Mouse (Mus musculus) ES-E14 (cell line): ENCODE data around the gene Myt1l. TPM values are rescaled to one million over a fixed set of nuclear protein-coding genes. Genes with fewer than 3 reads are reported as not detected.

Source experiments
- DNase-seq: peaks from one replicate; pipeline ENCODE4 v3.0.0-alpha.2; 2013; ENCODE audit warnings: low read depth, low spot score
- H3K27ac ChIP-seq: 2 replicates; pipeline ENCODE4 v1.5.1; 2012; ENCODE audit warnings: low read depth, mild to moderate bottlenecking, low read length, moderate library complexity, mixed read lengths; ENCODE audit not compliant: poor library complexity, insufficient read depth, severe bottlenecking
- H3K36me3 ChIP-seq: 2 replicates; pipeline ENCODE4 v1.6.1; 2012; ENCODE audit warnings: mild to moderate bottlenecking, low read length, moderate library complexity, mixed read lengths; ENCODE audit not compliant: control insufficient read depth, poor library complexity, insufficient read depth, severe bottlenecking
- H3K4me1 ChIP-seq, 2 experiments: fragments of 150-350 bp in 1 of 2; sonication (generic) in 1 of 2; 2 replicates each; pipeline ENCODE4 v1.6.1; 2012; ENCODE audit warnings: low read length in 2 of 2, mild to moderate bottlenecking in 1 of 2, mixed read lengths in 1 of 2; ENCODE audit not compliant: control insufficient read depth in 2 of 2, insufficient read depth in 2 of 2, poor library complexity in 1 of 2
- H3K4me3 ChIP-seq, 2 experiments: fragments of 150-350 bp in 1 of 2; sonication (generic) in 1 of 2; 2 replicates each; pipeline ENCODE4 v1.5.1; 2012; ENCODE audit warnings: low read length in 2 of 2, low read depth in 1 of 2, mild to moderate bottlenecking in 1 of 2, mixed read lengths in 1 of 2; ENCODE audit not compliant: insufficient read depth in 1 of 2, poor library complexity in 1 of 2, severe bottlenecking in 1 of 2
- H3K9ac ChIP-seq: 2 replicates; pipeline ENCODE4 v1.6.1; 2012; ENCODE audit warnings: low read depth, mild to moderate bottlenecking, low read length, mixed read lengths; ENCODE audit not compliant: poor library complexity, insufficient read depth, severe bottlenecking
- H3K9me3 ChIP-seq: fragments of 150-350 bp; sonication (generic); 2 replicates; pipeline ENCODE4 v1.6.1; 2012; ENCODE audit warnings: low read depth, mild to moderate bottlenecking, low read length; ENCODE audit not compliant: control insufficient read depth, insufficient read depth
- CHD2 ChIP-seq: IDR thresholded peaks from 2 replicates; pipeline ENCODE4 v1.6.1; 2014; ENCODE audit warnings: mild to moderate bottlenecking, low read depth, low read length, inconsistent platforms
- HCFC1 ChIP-seq: IDR thresholded peaks from 2 replicates; pipeline ENCODE4 v1.6.1; 2012; ENCODE audit warnings: low read length, inconsistent platforms, borderline replicate concordance; ENCODE audit not compliant: insufficient read depth
- MAFK ChIP-seq: IDR thresholded peaks from 2 replicates; pipeline ENCODE4 v1.6.1; 2014; ENCODE audit warnings: mild to moderate bottlenecking, low read depth, low read length, inconsistent platforms; ENCODE audit not compliant: insufficient read depth
- ZC3H11A ChIP-seq: IDR thresholded peaks from 2 replicates; pipeline ENCODE4 v1.6.1; 2012; ENCODE audit warnings: low read depth, mild to moderate bottlenecking, inconsistent platforms, low read length, borderline replicate concordance
- ZNF384 ChIP-seq: IDR thresholded peaks from 2 replicates; pipeline ENCODE4 v1.6.1; 2012; ENCODE audit warnings: low read depth, low read length, inconsistent platforms
- in situ Hi-C, 2 experiments: fragments of 600-800 bp; cut with MboI; formaldehyde crosslinking; loops; one replicate each; pipeline ENCODE4 v1.15.1; 2025; ENCODE audit warnings: low sequenced_read_pairs in 2 of 2, inconsistent platforms in 1 of 2; ENCODE audit not compliant: unreplicated experiment in 2 of 2
- total RNA-seq: library from RNA; depleted of rRNA; stranded (reverse); fragments of 300-350 nt; gene quantifications from 2 replicates; pipeline ENCODE4 v1.2.3, GENCODE M21; 2012

Myt1l gene
- total RNA-seq, 1 experiment = 0.27 TPM

DNA sequence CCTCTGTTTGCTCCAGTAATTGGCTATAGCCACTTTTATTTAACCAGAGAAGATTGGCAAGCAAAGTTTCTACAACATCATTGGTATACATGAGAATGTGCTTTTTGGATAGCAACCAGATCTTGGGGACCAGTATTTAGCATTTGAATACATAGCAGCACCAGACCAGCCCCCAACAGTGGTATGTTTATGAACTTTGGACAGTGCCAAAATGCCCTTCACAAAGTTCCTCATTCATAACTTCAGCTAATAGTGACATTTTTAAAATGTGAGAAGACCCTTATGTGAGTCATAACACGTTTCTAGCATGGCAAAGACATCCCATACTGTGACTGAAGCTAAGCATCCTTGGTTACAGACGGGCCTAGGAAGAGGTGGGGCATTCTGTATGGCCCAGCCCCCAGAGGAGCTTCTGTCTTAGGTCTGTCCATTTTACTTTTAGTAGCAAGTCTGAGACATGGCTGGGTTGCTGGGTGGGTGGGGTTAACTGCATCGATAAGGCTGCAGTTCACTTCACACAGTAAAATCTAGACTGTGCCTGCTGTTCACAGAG is 369.4 kb downstream of the Myt1l start:
- H3K9ac ChIP-seq = no peak overlapping the region
- H3K4me3 ChIP-seq = no peak overlapping the region
- TF ChIP-seq CHD2 (no peak), ZNF384 (no peak), ZC3H11A (no peak), HCFC1 (no peak), MAFK (no peak)
- no peaks in the 10 kb centered on the region for H3K36me3 ChIP-seq
- no peaks in the 10 kb centered on the region for H3K9me3 ChIP-seq
- H3K4me1 ChIP-seq = no peaks in the 10 kb centered on the region
- in situ Hi-C loops = no loop called here
- DNase-seq = no peak
- H3K27ac ChIP-seq = no peak overlapping the region

DNA sequence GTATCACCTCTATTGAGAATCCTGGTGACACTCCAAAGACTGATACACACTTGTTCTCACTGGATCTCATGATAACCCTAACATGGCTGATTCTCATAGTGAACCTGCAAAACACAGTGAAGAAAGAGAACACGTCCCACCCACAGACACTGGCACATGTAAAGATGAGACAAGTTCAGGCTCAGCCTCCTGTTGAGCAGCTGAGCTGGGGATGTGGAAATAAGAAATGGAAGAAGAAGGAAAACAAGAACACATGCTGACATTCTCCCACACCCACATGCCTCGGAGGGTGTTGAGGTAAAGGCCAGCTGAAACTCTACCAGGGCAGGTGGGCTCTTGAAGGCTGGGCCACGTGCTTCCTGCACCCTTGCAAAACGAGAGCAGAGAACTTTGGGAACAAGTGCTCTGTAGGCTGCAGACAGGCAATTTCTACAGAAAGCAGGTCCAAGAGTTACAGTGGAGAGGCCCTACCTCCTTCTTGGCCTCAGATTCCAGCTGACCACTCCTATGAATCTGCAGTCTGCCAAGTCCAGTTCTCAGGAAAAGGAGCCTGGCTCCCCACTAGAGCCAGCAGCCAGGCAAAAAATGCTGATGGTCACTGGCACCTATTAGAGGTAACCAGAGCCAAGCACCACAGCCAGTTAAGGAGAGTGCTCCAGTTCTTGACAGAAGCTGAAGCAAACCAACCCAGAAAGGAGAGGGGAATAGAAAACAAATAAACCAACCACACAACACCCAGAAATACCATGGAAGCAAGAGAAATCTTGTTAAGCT is 376.1 kb downstream of the Myt1l start:
- in situ Hi-C loops = loop anchor here in 1 of 2 experiments (25.0 kb wide), 2 partner anchors 483 to 658 kb away; no protein-coding TSS in a partner anchor
- H3K36me3 ChIP-seq = no peaks in the 10 kb centered on the region
- no peaks in the 10 kb centered on the region for H3K4me1 ChIP-seq
- TF ChIP-seq ZC3H11A (no peak), HCFC1 (no peak), ZNF384 (no peak), MAFK (no peak), CHD2 (no peak)
- no peak overlapping the region for H3K4me3 ChIP-seq
- no peak overlapping the region for H3K27ac ChIP-seq
- DNase-seq = no peak
- no peak overlapping the region for H3K9ac ChIP-seq
- H3K9me3 ChIP-seq = no peaks in the 10 kb centered on the region

DNA sequence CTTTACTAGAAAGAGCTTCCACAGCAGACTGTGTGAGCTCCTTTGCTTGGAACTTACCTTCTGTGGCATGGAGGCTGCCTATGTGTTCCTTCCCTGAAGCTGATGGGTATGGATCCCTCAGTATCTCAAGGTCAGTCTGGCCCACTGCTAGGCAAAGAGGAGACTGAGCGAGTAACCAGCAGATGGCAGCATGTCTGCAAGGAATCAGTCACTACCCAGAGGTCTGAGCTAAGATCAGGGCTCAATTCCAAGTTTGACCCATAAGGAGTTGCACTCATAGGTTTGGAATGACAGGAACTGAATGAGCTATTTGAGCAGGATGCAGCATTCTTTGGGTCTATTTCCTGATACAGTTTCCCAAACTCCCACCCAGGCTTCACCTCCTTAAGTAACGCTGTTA is 378.9 kb downstream of the Myt1l start:
- Histone ChIP-seq H3K4me3 (no peak overlapping the region), H3K27ac (no peak overlapping the region), H3K36me3 (no peaks in the 10 kb centered on the region), H3K9me3 (no peaks in the 10 kb centered on the region), H3K4me1 (no peaks in the 10 kb centered on the region), H3K9ac (no peak overlapping the region)
- DNase-seq = no peak
- in situ Hi-C loops = loop anchor here in 1 of 2 experiments (25.0 kb wide), 2 partner anchors 480 to 655 kb away; no protein-coding TSS in a partner anchor
- no peak for TF ChIP-seq MAFK

DNA sequence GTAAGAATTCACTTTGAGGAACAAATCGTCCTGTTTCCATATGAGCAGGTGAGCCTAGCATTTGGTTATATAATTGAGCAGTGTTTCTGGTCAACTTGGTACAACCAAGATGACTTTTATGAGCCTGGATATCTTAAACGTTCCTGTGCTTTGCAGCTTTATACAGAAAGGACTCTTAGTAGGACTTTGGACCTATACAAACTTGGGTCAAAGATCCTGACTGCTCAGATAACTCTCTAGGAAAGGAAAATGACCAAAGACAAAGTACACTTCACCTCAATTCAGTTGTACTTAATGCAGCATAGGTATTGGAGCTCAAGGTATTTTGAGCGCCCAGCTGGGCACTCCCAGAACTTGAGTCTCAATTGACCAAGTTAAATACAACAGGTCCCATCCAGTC is 388.0 kb downstream of the Myt1l start:
- TF ChIP-seq MAFK (no peak), HCFC1 (no peak), CHD2 (no peak), ZC3H11A (no peak), ZNF384 (no peak)
- Histone ChIP-seq H3K27ac (no peak overlapping the region), H3K4me1 (no peaks in the 10 kb centered on the region), H3K36me3 (no peaks in the 10 kb centered on the region), H3K9me3 (no peaks in the 10 kb centered on the region), H3K9ac (no peak overlapping the region), H3K4me3 (no peak overlapping the region)
- in situ Hi-C loops = loop anchor here in 1 of 2 experiments (10.0 to 25.0 kb wide), 4 partner anchors 59 to 646 kb away; no protein-coding TSS in a partner anchor
- no peak for DNase-seq

DNA sequence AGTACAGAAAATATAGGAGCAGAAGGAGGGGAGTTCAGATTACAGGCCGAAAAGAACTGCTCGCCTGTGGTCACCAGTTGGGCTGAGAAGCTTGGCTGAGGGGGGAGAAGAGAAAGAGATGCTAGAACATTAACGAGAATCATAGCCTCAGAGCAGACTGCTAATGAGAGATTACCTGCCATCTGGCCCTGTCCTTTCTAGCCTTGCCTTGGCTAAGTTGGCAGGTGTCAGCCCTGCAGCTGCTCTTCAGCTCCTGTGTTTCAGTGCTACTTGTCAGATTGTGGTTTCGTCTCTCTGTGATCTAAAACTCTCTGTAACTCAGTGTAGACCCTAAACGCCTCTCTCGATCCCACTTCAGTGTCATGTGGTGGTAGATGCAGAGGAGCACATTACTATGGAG is 388.6 kb downstream of the Myt1l start:
- Histone ChIP-seq H3K27ac (no peak overlapping the region), H3K9ac (no peak overlapping the region), H3K4me1 (no peaks in the 10 kb centered on the region), H3K9me3 (no peaks in the 10 kb centered on the region), H3K36me3 (no peaks in the 10 kb centered on the region), H3K4me3 (no peak overlapping the region)
- in situ Hi-C loops = loop anchor here in 1 of 2 experiments (10.0 to 25.0 kb wide), 4 partner anchors 58 to 645 kb away; no protein-coding TSS in a partner anchor
- no peak for DNase-seq
- TF ChIP-seq CHD2 = no peak
- no peak for TF ChIP-seq ZNF384
- no peak for TF ChIP-seq ZC3H11A
- no peak for TF ChIP-seq HCFC1
- no peak for TF ChIP-seq MAFK
